Comparison of ENCODE assay signal across 17 mouse cellular contexts in the genomic region with DNA sequence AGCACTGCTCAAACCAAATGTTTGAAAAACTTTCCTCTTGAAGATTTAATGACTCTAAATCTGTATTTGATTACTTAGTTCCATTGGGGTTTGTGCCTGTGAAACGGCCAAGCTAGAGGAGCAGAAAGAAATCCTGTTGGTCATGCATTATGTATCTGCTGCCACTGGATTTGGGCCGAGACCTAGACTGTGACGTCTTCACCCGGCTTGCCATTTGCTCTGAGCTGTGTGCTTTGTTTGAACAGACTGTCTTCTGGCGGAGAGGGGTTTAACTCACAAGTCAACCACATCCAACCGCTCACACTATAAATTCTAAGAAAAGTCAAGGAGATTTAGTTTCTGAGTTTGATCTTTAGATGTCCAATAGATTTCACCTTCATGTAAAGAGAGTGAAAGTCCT.
DNase-seq lines count a peak whose midpoint lies in the region; ATAC-seq and TF ChIP-seq lines count a peak whose summit lies in the region.
"Had no signal": no experiment of that assay in that cellular context is flagged by ENCODE, and none has a peak within 500 bp of the region (broad histone marks: within the 10 kb centered on the region; RNA-seq: fewer than 3 reads in every experiment).

No protein-coding gene starts in this region.

- no peak overlapping the region for H3K27ac ChIP-seq in midbrain, postnatal 0 days (ENCODE audit: low read depth, low read length)
- H3K27ac ChIP-seq: heart, embryonic 10.5 days had no signal

- H3K4me1 ChIP-seq in midbrain, postnatal 0 days (ENCODE audit: insufficient read depth, low read length): no peaks in the 10 kb centered on the region
- H3K4me1 ChIP-seq: heart, embryonic 10.5 days had no signal

- no peak overlapping the region for H3K9ac ChIP-seq in midbrain, postnatal 0 days (replicated peaks; ENCODE audit: low read length, poor library complexity, severe bottlenecking)

- no peaks in the 10 kb centered on the region for H3K36me3 ChIP-seq in midbrain, postnatal 0 days (ENCODE audit: insufficient read depth, low read length)
- H3K36me3 ChIP-seq: heart, embryonic 10.5 days had no signal

- H3K27me3 ChIP-seq in midbrain, postnatal 0 days (ENCODE audit: insufficient read depth, low read length): no peaks in the 10 kb centered on the region

- TF ChIP-seq CTCF in midbrain, postnatal 0 days (IDR thresholded peaks at IDR 0.05): no peak

- H3K4me2 ChIP-seq in midbrain, postnatal 0 days (ENCODE audit: low read depth, low read length, poor library complexity, severe bottlenecking): no peak overlapping the region
- H3K4me2 ChIP-seq: liver, embryonic 11.5 days had no signal

- H3K9me3 ChIP-seq in midbrain, postnatal 0 days (ENCODE audit: low read length): no peaks in the 10 kb centered on the region
- H3K9me3 ChIP-seq: heart, embryonic 10.5 days had no signal

- peak; percentile 18 for DNase-seq in embryo, embryonic 11 days
- no peak for DNase-seq in embryo, embryonic 9.5 days (ENCODE audit: extremely low spot score)
- DNase-seq in right cerebral cortex, postnatal 4 days: peak; percentile 10
- no peak for DNase-seq in right cerebral cortex, adult 18-20 months
- peak; percentile 49 for DNase-seq in gastrocnemius, postnatal 25 days
- peak; percentile 29 for DNase-seq in midbrain, postnatal 0 days (ENCODE audit: low spot score)
- no peak for DNase-seq in lung, postnatal 14 days
- DNase-seq: adrenal gland, adult 2 months; cerebellum, postnatal 25 days; heart, postnatal 36 days; kidney, postnatal 25 days; right cerebral cortex, postnatal 14 days; thymus, adult 18-20 months had no signal

- 25% methylated on average over 6 of the region's 6 CpGs for WGBS in midbrain, postnatal 0 days

- no peak for ATAC-seq in midbrain, postnatal 0 days (ENCODE audit: low FRiP score)
- no peak for ATAC-seq in megakaryocyte-erythroid progenitor cell, adult 5-6 weeks (replicated peaks; ENCODE audit: low FRiP score, low TSS enrichment, poor library complexity, severe bottlenecking)
- ATAC-seq: intestine, embryonic 16.5 days had no signal

- no peak overlapping the region for H3K4me3 ChIP-seq in midbrain, postnatal 0 days (ENCODE audit: low read depth, low read length)
- H3K4me3 ChIP-seq: heart, embryonic 10.5 days had no signal

Comparison
In these comparisons a context has a peak if more than half of its experiments do, and no peak if none do; other contexts are left out.
1. DNase-seq: peak in embryo, embryonic 11 days (single experiment), right cerebral cortex, postnatal 4 days (single experiment), gastrocnemius, postnatal 25 days (single experiment) and midbrain, postnatal 0 days (single experiment); none in embryo, embryonic 9.5 days (single experiment), right cerebral cortex, adult 18-20 months (single experiment) and lung, postnatal 14 days (single experiment).